Mouse (Mus musculus) monocyte, adult 2 months (primary cell): ENCODE measurements at regions not wholly inside any gene's neighbourhood (a gene's known extent, or its start where the extent isn't known, plus 50 kb on each side); places are given as distances from the start of the nearest gene placed in this dataset.

ENCODE experiments used
- DNase-seq, 2 experiments: peaks; one replicate each; pipeline ENCODE4 v3.0.0; 2022; ENCODE audit warnings: low spot score in 2 of 2, low read depth in 1 of 2

DNA sequence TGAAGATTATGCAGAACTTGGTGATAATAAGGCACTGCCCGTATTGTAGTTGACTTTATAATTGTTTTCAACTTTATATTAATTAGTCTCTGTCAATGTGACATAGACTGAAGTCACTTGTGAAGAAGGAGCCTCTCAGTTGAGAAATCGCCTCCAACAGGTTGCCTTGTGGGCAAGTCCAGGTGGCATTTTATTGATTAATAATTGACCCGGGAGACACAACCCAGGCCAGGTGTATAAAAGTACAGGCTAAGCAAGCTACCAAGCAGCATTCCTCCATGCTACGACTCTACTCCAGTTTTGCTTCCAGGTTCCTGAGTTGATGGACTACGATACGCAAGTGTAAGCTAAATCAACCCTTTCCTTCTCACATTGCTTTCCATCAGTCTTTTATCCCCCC lies 268.2 kb upstream of the Klf3 start:
- DNase-seq, result no peak

DNA sequence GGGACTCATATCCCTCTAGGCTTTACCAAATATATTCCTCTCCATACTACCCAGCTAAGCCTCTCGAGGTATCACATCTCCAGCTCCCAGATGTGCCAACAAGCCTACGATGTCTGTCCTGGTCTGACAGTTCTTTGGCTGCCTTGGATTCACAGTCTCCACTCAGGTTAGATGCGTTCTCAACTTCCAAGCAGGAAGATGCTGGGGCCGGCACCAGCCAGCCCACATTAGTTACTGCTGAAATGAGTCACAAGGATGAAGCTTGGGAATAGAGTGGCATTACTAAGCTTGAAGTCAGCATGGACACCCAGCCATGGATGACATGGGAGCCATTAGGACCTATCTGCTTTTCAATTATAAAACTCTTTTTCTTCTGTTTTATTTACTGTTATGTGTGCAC lies 267.6 kb upstream of the Klf3 start:
- no peak for DNase-seq

DNA sequence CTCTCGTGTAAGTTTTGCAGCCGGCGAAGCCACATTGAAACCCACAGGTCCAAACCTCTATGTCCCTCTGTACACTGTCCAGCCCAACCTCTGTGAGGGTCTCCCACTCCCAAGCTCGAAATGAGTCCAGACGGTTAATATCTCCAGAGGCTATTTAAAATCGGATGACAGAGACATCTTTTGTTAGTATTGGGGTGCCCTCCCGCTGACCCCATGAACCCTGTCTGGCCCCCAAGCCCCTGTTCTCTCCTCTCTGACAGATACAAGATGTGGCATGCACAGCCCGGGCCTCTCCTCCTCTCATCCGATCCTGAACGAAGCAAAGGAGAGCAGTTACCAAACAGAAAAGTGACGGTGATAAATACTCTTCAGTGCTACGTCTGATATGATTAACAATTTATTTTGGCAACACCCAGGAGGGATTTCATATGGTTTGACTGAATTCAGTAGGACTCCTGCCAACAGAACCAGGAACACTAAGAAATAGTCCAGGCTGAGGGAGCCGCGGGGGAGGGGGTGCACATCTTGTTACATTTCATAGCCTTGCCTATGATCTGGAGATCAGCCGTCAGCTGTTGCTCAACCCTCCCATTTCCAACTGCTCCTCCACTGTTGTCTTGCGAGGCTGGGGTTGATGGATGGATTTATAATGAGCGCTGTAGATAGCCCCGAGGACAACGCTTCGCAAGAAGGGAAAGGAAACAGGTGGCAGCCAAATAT lies 266.6 kb upstream of the Klf3 start:
- no peak for DNase-seq

DNA sequence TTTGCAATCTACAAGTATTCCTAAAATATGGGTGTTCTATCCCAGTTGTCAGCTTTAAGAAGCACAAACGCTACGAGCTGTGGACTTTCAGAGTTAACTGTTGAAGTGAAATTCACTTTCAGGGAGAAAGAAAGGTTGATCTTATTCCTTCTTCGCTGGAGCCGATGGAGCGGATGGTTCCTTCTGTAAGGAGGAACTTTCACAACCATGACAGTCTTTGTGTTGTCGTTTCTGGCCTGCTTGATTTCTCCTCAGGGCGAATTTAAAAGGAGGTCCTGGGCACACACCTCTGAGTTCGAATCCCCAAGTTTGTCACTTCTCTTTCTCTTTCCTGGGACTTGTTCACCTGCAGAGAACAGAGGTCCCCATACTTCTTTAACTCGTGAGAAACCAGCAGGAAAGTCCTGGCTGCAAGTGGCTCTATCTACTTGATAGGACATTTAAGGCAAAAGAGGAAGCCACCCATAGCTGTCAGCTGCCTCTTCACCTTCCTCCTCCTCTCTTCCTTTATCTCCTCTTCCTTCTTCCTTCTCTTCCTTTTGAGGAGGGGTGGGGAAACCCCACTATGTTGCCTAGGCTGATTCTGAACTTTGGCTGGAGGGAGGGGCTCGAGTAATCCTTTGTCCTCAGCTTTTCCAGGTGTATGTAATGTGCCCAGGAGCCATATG lies 265.9 kb upstream of the Klf3 start:
- DNase-seq, result no peak

DNA sequence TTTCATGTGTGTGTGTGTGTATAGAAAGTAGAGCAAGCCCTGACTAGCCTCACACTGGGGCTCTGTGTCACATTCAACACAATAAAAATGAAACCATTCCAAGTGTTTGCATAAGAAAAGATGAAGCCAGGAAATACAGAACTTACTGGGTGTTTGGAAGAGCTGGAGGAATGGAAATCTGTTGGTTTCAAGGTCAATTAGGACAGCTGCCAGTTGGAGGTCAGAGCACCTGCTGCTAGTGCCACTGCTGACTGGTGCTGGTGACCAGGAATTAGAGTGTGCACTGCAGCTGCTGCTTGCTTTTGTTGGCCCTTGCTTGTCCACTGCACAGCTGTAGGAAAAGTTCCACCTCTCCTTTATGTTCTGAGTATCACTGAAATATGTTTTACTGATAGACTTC lies 261.4 kb upstream of the Klf3 start:
- DNase-seq, result no peak

DNA sequence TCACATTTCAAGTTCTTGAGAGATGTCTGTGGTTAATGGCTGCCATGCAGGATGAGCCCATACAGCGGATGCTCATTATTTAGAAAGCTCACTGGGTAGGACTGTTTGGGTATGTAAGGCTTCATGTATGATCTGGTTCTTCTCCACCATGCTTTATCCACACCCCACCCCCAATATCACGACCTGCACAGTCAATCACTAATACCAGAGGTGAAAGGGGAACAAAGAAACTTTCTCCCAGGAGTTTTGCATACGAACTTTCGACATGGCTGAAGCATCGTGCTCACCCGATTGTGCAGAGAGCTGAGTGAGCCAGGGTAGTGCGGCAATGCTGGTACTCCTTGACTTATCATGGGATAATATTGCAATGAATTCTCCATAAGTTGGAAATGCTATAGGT lies 247.3 kb upstream of the Klf3 start:
- DNase-seq, result no peak

DNA sequence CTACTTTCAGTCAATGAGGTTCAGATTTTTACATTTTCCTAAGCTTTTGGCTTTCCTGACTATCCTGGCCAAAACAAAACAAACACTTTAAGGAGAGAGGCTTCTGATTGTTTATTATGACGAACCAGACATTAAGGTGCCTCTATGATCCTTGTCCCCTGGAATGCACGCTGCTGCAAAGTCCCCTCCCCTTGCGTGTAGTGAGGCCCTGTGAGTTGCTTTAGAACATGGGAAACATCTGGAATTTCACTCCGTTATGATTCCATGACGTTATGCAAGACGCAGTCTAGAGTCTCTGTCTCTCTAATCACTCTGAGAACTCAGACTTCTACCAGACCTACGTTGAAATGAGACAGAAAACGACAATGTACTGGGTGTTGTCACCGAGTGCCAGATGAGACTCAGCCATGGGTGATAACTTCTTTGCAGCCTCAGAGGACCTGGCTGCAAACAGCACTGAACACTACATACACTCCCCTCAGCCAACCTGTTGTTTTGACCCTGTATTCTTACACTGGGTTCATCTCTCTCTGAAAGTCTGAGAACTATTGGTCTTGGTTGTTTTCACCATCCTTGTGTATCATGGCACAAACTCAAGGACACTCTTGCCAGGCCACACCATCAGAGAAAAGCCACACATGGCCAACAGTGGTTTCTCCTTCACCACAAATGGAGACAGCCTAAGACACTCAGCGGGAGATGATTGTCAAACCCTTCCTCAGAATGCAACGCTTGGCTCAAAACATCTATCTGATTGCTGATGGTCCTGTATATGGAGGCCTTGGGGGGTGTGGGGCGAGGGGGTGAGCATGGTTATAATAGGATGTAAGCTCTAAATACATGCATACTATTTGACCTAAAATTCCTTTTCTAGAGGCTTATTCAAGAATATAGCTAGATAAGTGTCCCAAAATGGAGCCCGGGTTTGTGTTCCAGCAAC lies 236.5 kb upstream of the Klf3 start:
- no peak for DNase-seq

DNA sequence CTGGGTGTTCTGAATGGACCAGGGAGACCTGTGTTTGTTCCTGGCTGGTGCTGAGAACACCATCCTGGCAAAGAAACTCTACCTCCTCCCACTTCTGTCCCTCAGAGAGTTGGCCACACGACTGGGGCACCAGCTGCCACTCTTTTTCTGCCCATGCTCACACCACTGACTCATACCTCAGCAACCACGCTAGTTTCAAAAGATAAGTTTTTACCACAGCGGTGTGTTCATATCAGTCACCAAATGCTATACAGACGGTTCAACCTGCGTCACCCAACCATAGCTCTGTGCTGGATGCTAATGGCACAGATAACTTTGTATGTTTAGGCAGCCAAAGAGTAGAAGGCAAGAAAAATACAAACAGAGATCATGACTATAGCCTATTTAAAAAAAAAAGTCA lies 235.4 kb upstream of the Klf3 start:
- DNase-seq, result no peak

DNA sequence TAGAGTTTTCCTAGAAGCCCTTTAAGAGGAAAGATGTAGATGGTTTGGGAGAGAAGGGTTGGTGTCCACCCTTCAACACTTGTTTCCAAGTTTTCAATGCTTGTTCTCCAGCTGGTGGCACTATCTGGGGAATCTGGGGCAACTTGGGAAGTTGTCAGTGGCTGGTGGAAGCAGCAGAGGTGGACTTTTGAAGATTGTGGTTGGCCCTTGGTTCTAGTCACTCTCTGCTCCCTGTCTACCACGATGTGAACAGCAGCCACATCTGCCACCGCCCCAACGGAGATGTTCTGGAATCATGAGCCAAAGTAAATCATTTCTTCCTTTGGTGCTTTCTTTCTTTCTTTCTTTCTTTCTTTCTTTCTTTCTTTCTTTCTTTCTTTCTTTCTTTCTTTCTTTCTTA lies 234.9 kb upstream of the Klf3 start:
- DNase-seq, result no peak

DNA sequence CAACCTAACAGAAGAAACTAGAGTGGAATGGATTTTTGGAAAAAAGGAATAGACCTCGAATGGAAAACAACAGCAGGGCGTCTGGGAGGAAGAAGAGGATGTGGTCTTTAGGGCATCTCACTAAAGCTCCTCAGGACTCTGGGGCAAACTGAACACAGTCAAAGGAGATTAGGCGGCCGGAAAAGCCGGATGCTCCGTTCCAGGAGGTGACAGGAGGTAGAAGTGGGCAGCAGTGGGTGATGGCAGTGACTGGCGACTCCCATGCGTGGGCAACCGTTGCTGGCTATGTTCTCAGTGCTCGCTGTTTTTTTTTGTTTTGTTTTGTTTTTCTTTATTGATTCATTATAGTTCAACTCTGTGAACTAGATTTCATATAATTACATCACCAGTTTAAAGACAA lies 228.8 kb upstream of the Klf3 start:
- DNase-seq, result no peak

DNA sequence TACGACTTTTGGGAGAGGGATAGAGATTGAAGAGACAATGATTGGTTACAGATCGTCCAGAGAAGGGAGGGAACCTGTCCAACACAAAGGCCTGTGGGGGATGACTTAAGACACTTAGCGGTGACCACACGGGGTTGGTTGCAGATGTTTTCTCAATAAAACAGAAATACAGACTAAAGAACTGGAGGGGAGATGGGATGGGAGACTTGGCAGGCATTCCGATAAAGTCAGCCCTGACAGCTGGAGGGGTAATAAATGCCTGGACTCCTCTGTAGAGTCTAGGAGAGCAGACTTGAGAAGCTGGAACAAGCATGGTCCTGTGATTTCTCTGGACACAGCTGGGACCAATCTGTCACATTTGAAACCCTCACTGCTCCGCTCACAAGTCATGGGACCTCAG lies 227.3 kb upstream of the Klf3 start:
- DNase-seq, result no peak

DNA sequence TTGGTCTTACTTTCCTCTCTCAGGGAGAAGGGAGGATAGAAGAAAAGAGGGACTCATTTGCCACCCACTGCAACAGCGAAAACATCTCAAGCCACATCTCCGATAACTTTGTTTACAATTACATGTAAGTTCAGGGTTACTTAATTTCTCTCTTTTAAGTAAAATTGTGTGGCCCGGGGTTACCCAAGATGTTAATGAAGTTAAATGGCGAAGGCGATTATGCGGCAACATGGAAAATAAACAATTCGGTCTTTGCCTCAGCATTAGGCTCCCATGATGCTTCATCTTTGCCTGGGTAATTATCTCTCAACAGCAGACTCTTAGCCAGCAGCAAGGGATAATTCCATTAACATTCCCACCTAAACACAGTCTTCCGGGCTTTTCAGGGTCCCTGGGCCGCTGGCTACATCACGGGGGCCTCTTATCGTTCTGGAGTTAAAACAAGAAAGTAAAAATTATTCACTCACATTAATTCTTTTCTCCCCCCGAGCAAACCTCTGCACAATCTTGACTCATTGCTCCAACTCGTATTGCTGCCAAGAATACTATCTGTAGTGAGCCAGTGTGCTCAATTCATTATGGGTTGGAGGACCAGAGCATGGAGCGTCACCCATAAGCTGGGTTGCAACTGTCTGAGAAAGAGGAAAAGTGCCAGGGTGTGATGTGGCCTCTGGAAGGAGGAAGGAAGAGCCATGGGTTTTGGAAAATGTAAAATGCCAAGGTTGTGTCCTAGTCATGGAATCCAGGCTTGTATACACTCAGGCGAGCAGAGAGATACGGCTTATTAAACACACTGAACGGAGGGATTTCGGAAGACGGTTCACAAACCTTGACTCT lies 226.5 kb upstream of the Klf3 start:
- no peak for DNase-seq

DNA sequence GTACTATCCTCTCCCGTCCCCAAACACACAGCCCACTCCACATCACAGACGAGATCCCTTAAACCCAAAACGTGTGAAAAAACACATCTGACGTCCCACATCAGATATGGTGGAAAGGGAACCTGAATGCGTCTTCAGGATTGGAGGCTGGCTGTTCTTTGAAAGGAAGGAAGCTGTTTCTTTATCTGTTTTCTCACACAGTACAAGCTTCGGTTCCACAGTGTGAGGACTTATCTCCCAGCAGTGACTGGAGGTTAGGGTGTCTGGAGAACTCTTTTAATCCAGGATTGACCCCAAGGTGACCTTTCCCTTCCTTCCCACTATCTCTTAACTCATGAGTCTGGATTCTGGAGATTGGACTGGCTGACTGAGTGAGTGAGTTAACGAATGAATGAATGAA lies 225.8 kb upstream of the Klf3 start:
- DNase-seq, result no peak

DNA sequence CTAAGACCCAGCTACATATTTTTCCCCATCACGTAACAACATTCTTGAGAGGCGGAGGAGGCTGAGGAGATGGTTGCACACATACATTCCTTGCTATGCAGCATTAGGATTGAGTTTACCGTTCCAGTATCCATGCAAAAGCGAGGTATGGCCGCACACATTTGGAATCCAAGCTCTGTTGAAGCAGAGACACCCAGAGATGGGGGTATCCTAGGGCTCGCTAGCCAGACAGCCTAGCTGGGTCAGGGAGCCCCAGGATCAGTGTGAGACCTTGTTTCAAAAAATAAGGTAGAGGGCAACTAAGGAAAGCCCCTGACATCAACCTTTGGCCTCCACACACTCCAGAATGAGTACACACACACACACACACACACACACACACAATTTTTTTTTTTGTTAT lies 224.7 kb upstream of the Klf3 start:
- no peak for DNase-seq

DNA sequence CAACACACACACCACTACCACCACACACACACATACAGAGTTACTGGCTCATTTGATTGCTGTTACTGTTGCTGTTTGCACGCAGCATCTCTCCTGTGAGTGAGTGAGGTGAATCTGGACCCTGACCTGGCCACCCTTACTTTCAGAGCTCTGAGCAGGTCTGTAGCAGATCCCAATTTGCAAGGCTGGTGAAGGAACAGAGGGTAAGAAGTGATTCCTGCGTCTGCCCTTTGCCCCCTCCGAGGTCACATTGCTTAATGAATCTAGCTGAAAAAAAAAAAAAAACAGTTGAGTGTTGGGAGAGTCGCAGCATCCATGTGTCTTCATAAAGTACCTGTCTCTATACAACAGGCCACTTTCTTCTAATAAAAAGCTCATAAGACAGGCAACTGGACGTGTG lies 224.1 kb upstream of the Klf3 start:
- DNase-seq, result no peak

DNA sequence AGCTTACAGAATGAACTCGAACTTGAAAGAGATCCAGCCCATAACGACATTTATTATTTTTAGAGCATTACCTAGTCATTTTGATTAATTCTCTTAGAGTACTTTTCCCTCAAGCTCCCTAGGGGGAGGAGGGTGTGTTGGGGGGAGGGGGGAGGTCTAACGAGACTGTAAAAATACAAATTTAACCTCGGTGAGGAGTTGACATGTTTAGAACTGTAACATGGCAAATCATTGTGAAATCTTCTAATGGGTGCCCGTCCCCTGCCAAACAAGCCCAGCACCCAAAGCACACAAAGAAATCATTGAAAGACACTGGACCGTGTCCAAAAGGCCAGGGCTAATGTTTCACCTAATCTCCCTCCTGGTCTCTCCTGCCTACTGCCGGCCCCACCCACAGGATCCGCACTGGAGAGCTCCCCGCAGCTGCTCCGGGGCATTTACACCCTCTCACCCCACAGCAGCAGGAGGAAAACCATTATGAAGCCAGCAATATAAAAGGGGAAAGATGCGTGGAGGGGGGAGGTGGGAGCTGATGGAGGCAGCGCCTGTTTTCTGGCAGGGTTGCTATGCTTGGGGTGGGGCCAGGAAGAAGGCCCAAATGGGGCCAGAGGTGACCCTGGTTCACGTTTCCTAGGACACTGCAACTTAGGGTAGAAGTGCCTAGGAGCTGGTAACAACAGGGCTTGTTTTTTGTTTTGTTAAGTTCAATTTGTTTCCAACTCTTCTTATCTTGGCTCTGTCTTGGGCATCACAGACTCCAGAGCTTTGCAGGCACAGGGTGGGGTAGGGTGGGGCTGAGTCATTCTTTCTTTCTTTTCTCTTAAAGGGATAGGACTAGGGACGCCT lies 223.5 kb upstream of the Klf3 start:
- no peak for DNase-seq

DNA sequence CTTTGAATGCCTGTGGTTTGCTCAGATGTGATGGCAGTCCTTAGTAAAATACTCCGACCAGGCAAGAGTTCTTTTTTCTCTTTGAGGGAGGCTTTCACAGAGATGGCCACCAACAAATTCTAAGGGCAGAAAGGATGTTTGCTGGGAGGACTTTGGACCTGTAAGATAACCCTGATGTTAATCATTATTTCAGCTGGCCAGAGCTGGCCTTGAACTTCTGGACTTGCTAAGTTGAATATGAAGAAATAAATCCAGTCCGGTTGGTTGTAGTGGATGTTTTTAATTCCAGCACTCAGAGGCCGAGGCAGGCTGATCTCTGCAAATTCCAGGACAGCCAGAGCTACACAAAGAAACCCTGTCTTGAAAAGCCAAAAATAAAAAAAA lies 222.9 kb upstream of the Klf3 start:
- no peak for DNase-seq

DNA sequence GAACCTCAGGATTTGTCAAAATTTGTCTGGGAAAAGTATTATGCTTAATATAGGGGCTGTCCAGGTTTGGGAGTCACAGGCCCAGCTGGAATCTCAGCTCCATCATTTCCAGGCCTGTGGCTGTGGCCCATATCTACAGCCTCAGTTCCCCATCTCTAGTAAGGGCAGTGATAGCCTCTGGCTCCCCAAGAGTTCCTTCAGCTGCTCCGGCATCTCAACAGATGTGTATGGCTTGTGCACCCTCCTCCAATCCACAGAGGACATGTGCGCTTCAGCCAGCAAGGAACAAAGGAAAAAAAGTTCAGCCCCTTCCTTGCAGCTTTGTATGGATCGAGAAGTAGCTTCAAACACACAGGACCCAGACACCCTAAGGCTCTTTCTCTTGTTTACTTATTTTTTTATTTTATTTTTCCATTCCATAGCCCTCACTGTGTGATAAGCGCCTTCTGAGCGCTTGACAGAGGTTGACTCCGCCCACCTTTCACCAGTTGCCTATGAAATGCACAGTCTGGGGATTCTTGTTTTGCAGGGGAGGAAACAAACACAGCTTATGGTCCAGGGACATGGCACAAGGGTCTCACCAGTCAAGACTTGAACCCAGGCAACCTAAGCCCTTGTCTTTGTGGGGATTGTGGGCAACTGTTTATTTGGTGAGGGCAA lies 222.3 kb upstream of the Klf3 start:
- no peak for DNase-seq

DNA sequence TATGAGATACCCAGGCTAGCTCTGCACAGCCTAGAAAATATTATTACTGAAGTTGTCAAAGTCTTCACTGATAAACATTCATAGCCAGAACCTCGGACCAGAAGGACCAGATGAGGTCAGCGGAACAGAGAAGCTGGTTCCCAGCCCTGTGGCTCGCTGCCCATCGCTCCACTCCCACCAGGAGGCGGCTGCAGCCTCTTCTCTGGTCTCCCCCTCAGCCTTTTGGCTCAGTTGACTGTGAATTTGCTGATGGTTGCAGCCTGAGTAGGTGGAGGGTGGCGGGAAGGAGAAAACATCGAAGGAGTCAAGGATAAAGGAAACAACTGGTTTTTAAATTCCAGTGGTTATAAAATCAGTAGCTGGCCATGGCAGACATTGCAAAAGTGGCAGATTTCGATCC lies 221.7 kb upstream of the Klf3 start:
- no peak for DNase-seq

DNA sequence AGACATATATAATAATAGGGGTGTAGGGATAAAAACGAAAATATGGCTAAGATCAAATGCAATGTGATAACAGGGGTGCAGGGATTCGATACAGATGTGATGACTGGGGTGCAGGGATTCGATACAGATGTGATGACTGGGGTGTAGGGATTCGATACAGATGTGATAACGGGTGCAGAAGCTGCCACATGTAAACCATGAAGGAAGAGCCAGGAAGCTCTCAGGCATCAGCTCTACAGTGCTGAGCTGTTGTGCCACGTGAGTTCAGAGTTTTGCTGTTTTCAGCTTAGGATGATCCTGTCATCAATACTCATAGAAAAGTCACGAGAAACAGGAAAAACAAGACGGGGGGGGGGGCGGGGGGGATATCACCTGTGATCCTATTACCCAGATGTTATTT lies 221.2 kb upstream of the Klf3 start:
- DNase-seq, result no peak
